Mouse (Mus musculus) neural tube, embryonic 11.5 days (tissue): Measurements from ENCODE around the gene Snrpc. TPM values are rescaled to one million over a fixed set of nuclear protein-coding genes. Genes with fewer than 3 reads are reported as not detected.

Experiments used
- ATAC-seq: fragments of 200-750 bp; cut with Nextera tagmentation; 2 replicates; pipeline ENCODE4 v1.8.0; 2017; ENCODE audit warnings: moderate number of reproducible peaks, mild to moderate bottlenecking, moderate TSS enrichment, moderate library complexity; ENCODE audit not compliant: insufficient read depth, low FRiP score, low TSS enrichment
- DNase-seq: peaks from one replicate; pipeline ENCODE4 v3.0.0-alpha.2; 2015; ENCODE audit warnings: low spot score
- H3K27ac ChIP-seq: fragments of 300-500 bp; sonication (generic); 2 replicates; pipeline ENCODE4 v1.5.1; 2014; ENCODE audit warnings: low read depth, mild to moderate bottlenecking, low read length
- H3K27me3 ChIP-seq: fragments of 300-500 bp; sonication (generic); 2 replicates; pipeline ENCODE4 v1.6.1; 2014; ENCODE audit warnings: mild to moderate bottlenecking, low read length, mixed read lengths; ENCODE audit not compliant: control insufficient read depth, insufficient read depth
- H3K36me3 ChIP-seq: fragments of 300-500 bp; sonication (generic); 2 replicates; pipeline ENCODE4 v1.6.1; 2014; ENCODE audit warnings: mild to moderate bottlenecking, low read length, moderate library complexity, mixed read lengths; ENCODE audit not compliant: control insufficient read depth, insufficient read depth
- H3K4me1 ChIP-seq: fragments of 300-500 bp; sonication (generic); 2 replicates; pipeline ENCODE4 v1.6.1; 2014; ENCODE audit warnings: low read length, mixed read lengths; ENCODE audit not compliant: control insufficient read depth, insufficient read depth
- H3K4me2 ChIP-seq: fragments of 300-500 bp; sonication (generic); 2 replicates; pipeline ENCODE4 v1.6.1; 2014; ENCODE audit warnings: low read depth, mild to moderate bottlenecking, moderate library complexity
- H3K4me3 ChIP-seq: fragments of 300-500 bp; sonication (generic); 2 replicates; pipeline ENCODE4 v1.5.1; 2014; ENCODE audit warnings: low read depth, low read length
- H3K9ac ChIP-seq: fragments of 300-500 bp; sonication (generic); 2 replicates; pipeline ENCODE4 v1.6.1; 2014; ENCODE audit warnings: mild to moderate bottlenecking, low read length
- H3K9me3 ChIP-seq: fragments of 300-500 bp; sonication (generic); 2 replicates; pipeline ENCODE4 v1.6.1; 2016; ENCODE audit warnings: low read length; ENCODE audit not compliant: control insufficient read depth
- WGBS: fragments of 180-500 bp; shearing (Covaris S2); extraction: QIAGEN DNeasy Blood & Tissue Kit; methylation state at CpG from one replicate; pipeline ENCODE4 v1.1.7; 2014; 5-methylcytosine and 5-hydroxymethylcytosine counted together
- polyA plus RNA-seq: library from polyadenylated mRNA; unstranded; fragments of >200 nt; fragmentation: Nextera tagmentation; extraction: Ambion mirVana; gene quantifications from 2 replicates; pipeline ENCODE4 v1.2.1, GENCODE M21; 2014

Gene Snrpc
- polyA plus RNA-seq, 1 experiment from 2014 or later, result 350 TPM

DNA sequence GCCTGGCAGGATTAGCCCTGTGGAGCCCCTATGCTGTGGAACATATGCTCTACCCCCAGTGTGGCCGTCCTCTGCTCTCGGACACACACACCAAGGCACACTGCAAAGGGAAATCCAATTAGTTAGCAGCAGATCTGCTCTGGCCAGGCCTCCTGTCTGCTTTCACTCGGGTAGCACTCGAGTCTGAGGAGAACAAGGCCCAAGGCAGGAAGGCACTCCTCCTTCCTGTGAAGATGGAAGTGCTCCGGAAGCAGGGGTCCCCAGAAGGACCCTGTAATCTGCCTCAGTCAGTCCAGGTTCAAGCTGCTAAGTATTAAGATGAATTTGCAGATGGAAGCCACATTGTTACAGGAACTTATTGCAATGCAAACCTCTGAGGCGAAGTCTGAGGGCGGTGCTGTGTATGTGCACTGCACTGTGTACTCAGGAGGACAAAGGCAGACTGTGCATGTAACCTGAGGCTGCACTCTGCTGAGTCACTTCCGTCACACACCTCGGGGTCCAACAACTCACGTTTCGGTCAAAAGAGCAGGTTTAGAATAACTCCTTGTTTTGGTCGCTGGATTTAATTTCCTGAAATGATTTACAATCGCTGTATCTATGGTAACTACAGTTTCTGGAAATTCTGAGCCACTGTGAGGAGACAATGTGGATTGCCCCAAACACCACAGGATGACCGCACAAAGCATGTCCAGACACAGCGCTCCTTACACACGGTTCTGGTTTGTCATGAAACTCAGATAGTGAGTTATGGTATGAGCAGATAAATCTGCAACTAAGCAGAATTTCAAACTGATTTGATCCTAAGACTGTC lies 38.0 kb upstream of the Snrpc start:
- Histone ChIP-seq H3K27ac (peak overlapping the region; percentile 50), H3K4me1 (peaks cover 14% of the 10 kb centered on the region), H3K4me2 (no peak overlapping the region), H3K36me3 (no peaks in the 10 kb centered on the region), H3K4me3 (no peak overlapping the region), H3K9me3 (no peaks in the 10 kb centered on the region), H3K9ac (peak overlapping the region; percentile 3; the same call in 1 of the 2 replicates), H3K27me3 (no peaks in the 10 kb centered on the region)
- DNase-seq (peak; percentile 45), ATAC-seq (no peak)
- WGBS, result 51% methylated on average over 16 of the region's 16 CpGs

GRCm38 (mm10) chr17:27800710-27801648 lies 37.0 kb upstream of the Snrpc start:
- Histone ChIP-seq H3K4me3 (no peak overlapping the region), H3K4me1 (peaks cover 14% of the 10 kb centered on the region), H3K4me2 (no peak overlapping the region), H3K36me3 (no peaks in the 10 kb centered on the region), H3K27me3 (no peaks in the 10 kb centered on the region), H3K27ac (no peak overlapping the region), H3K9ac (no peak overlapping the region), H3K9me3 (no peaks in the 10 kb centered on the region)
- ATAC-seq (no peak), DNase-seq (no peak)
- WGBS, result 86% methylated on average over 9 of the region's 9 CpGs

DNA sequence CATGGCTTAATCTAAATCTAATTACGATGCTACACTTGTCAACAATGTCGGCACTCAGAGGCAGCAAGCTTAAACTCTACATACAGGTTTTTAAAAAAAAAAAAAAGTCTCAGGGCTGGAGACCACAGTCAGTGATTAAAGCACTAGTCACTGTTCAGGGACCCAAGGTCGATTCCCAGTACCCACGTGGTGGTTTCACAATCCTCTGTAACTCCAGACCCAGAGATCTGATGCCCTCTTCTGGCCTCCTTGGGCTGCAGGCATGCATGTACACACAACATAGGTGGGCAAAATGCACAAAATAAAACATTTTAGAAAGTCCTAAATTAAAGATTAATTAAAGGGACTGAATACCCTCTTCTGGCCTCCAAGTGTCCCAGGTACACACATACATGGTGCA lies 34.2 kb upstream of the Snrpc start:
- Histone ChIP-seq H3K4me1 (no peaks in the 10 kb centered on the region), H3K9ac (no peak overlapping the region), H3K4me2 (no peak overlapping the region), H3K27me3 (no peaks in the 10 kb centered on the region), H3K9me3 (no peaks in the 10 kb centered on the region), H3K4me3 (no peak overlapping the region), H3K27ac (no peak overlapping the region), H3K36me3 (no peaks in the 10 kb centered on the region)
- no peak for DNase-seq
- 77% methylated on average over 4 of the region's 4 CpGs for WGBS
- no peak for ATAC-seq

- Histone ChIP-seq H3K4me1 (no peaks in the 10 kb centered on the region), H3K27me3 (no peaks in the 10 kb centered on the region), H3K36me3 (no peaks in the 10 kb centered on the region), H3K4me3 (no peak overlapping the region), H3K4me2 (no peak overlapping the region), H3K9ac (no peak overlapping the region), H3K9me3 (no peaks in the 10 kb centered on the region), H3K27ac (no peak overlapping the region)
- DNase-seq (no peak), ATAC-seq (no peak)
- WGBS, result 90% methylated on average over 7 of the region's 7 CpGs
Measured at GRCm38 (mm10) chr17:27804156-27804690, 33.7 kb upstream of the Snrpc start.

DNA sequence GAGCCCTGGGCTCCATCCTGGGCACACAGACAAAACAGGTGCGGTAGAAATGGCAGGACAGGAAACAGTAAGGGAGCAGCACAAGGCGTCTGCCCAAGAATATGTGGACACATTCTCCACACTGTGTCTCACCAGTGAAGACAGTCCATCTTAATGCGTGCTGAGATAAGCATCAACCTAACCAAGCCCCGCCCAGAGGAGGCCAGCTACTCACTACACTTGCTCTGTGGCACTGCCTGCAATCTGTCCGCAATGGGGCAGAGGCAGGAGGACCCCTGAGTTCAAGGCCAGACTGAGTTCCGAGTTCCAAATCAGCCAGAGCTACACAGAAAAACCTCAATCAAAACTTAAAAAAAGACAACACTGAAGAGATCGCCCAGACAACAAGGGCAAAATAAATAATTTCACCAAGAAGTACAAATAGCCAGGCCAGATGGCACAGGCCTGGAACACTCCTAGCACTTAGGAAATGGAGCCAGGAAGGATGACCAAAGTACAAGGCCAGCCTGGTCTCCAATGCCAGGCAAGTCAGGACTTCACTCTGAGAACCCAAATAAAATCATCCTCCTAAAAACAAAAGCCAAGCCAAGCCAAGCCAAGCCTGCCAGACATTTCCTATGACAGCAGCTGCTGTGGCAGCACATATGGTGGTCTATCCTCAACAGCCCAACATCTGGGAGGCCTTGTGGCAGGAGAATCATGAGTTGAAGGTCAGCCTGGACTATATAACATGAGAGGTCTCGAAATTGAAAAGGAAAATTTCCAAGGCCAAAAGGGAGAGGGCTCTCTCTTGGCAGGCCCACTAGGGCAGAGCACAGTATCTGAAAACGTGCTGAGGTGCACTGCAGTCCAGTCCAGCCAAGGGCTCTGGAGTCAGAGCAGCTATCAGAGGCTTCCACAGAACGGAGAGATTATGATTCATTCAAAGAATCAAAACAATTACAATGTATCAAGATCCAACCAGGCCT lies 32.9 kb upstream of the Snrpc start:
- Histone ChIP-seq H3K4me1 (no peaks in the 10 kb centered on the region), H3K36me3 (no peaks in the 10 kb centered on the region), H3K27ac (no peak overlapping the region), H3K4me3 (no peak overlapping the region), H3K4me2 (no peak overlapping the region), H3K9ac (no peak overlapping the region), H3K9me3 (no peaks in the 10 kb centered on the region), H3K27me3 (no peaks in the 10 kb centered on the region)
- 89% methylated on average over 10 of the region's 10 CpGs for WGBS
- ATAC-seq, result no peak
- no peak for DNase-seq

GRCm38 (mm10) chr17:27807542-27808078 lies 30.3 kb upstream of the Snrpc start:
- H3K27me3 ChIP-seq, result no peaks in the 10 kb centered on the region
- H3K4me3 ChIP-seq, result no peak overlapping the region
- H3K9ac ChIP-seq, result no peak overlapping the region
- no peak for ATAC-seq
- 74% methylated on average over 2 of the region's 2 CpGs for WGBS
- no peaks in the 10 kb centered on the region for H3K9me3 ChIP-seq
- H3K4me1 ChIP-seq, result no peaks in the 10 kb centered on the region
- no peaks in the 10 kb centered on the region for H3K36me3 ChIP-seq
- no peak overlapping the region for H3K4me2 ChIP-seq
- DNase-seq, result no peak
- no peak overlapping the region for H3K27ac ChIP-seq

GRCm38 (mm10) chr17:27810569-27811331 lies 27.2 kb upstream of the Snrpc start:
- no peak for ATAC-seq
- DNase-seq, result no peak
- no peak overlapping the region for H3K4me3 ChIP-seq
- H3K9ac ChIP-seq, result no peak overlapping the region
- no peaks in the 10 kb centered on the region for H3K4me1 ChIP-seq
- no peaks in the 10 kb centered on the region for H3K9me3 ChIP-seq
- WGBS, result 92% methylated on average over 16 of the region's 16 CpGs
- no peak overlapping the region for H3K27ac ChIP-seq
- H3K4me2 ChIP-seq, result no peak overlapping the region
- no peaks in the 10 kb centered on the region for H3K27me3 ChIP-seq
- no peaks in the 10 kb centered on the region for H3K36me3 ChIP-seq
